Mouse (Mus musculus) adrenal gland, postnatal 25 days (tissue): ENCODE measurements around the gene Smarcb1. TPM values are rescaled to one million over a fixed set of nuclear protein-coding genes. Genes with fewer than 3 reads are reported as not detected.
"Not testable (repeated sequence)": the region's sequence is repeated elsewhere in the genome, so short reads cannot be mapped to it uniquely, and the experiment has no call there.

ENCODE experiments used
- DNase-seq: peaks from one replicate; pipeline ENCODE4 v3.0.0; 2021; ENCODE audit warnings: mixed read lengths
- total RNA-seq: library from RNA; stranded (reverse); gene quantifications from 2 replicates; pipeline ENCODE4 v1.2.3, GENCODE M21; 2021

The Smarcb1 gene
- total RNA-seq, 1 experiment from 2014 or later, result 84.7 TPM

GRCm38 (mm10) chr10:75889406-75890153, 31.8 kb downstream of the Smarcb1 start:
- no peak for DNase-seq

GRCm38 (mm10) chr10:75887504-75887903, 33.9 kb downstream of the Smarcb1 start:
- not testable (repeated sequence) for DNase-seq

- DNase-seq, result no peak
Observed at GRCm38 (mm10) chr10:75884742-75885141, 36.7 kb downstream of the Smarcb1 start.

GRCm38 (mm10) chr10:75883232-75883552, 38.2 kb downstream of the Smarcb1 start:
- peak; percentile 72 for DNase-seq

GRCm38 (mm10) chr10:75882433-75883231, 38.8 kb downstream of the Smarcb1 start:
- DNase-seq, result no peak

GRCm38 (mm10) chr10:75881578-75882432, 39.6 kb downstream of the Smarcb1 start:
- no peak for DNase-seq

GRCm38 (mm10) chr10:75880771-75881577, 40.4 kb downstream of the Smarcb1 start:
- DNase-seq, result no peak

GRCm38 (mm10) chr10:75880351-75880750, 41.1 kb downstream of the Smarcb1 start:
- DNase-seq, result no peak

- no peak for DNase-seq
Observed at GRCm38 (mm10) chr10:75878836-75879235, 42.6 kb downstream of the Smarcb1 start.

GRCm38 (mm10) chr10:75873543-75874170, 47.8 kb downstream of the Smarcb1 start:
- DNase-seq, result no peak

GRCm38 (mm10) chr10:75872915-75873542, 48.4 kb downstream of the Smarcb1 start:
- peak; percentile 84 for DNase-seq

GRCm38 (mm10) chr10:75872025-75872914, 49.1 kb downstream of the Smarcb1 start:
- DNase-seq, result no peak

GRCm38 (mm10) chr10:75861587-75861986, 59.8 kb downstream of the Smarcb1 start:
- no peak for DNase-seq

- no peak for DNase-seq
Observed at GRCm38 (mm10) chr10:75860746-75861145, 60.7 kb downstream of the Smarcb1 start.

- DNase-seq, result peak; percentile 85
Observed at GRCm38 (mm10) chr10:75859786-75860470, 61.5 kb downstream of the Smarcb1 start, which contains the start of gene Mif. Mif (minus strand) TSS chr10:75860240.

GRCm38 (mm10) chr10:75859107-75859746, 62.2 kb downstream of the Smarcb1 start:
- no peak for DNase-seq

- no peak for DNase-seq
Observed at GRCm38 (mm10) chr10:75857598-75857997, 63.8 kb downstream of the Smarcb1 start.

GRCm38 (mm10) chr10:75856976-75857375, 64.4 kb downstream of the Smarcb1 start:
- DNase-seq, result no peak
